ENCODE assay signal across 22 mouse cellular contexts in genomic region chr15:51070538-51070937, GRCm38 (mm10).
DNase-seq lines count a peak whose midpoint lies in the region; ATAC-seq and TF ChIP-seq lines count a peak whose summit lies in the region.
"Had no signal": no experiment of that assay in that cellular context is flagged by ENCODE, and none has a peak within 500 bp of the region (broad histone marks: within the 10 kb centered on the region; RNA-seq: fewer than 3 reads in every experiment).

No protein-coding gene starts in this region.

- ATAC-seq in hindbrain, postnatal 0 days, result 0 out of 2 replicates have a peak, but pooled peaks have one; percentile 12
- ATAC-seq in hindbrain, embryonic 13.5 days (ENCODE audit: low FRiP score), result no peak
- peak; percentile 80 for ATAC-seq in forebrain, embryonic 14.5 days
- ATAC-seq: intestine, postnatal 0 days had no signal

- no peak for TF ChIP-seq POLR2A in brain, embryonic 14.5 days (IDR thresholded peaks at IDR 0.05; ENCODE audit: borderline replicate concordance, extremely low read depth, insufficient read depth, insufficient read length, poor library complexity, severe bottlenecking)

- TF ChIP-seq CTCF in hindbrain, postnatal 0 days (IDR thresholded peaks at IDR 0.05; ENCODE audit: low read depth), result no peak
- TF ChIP-seq CTCF in brain, embryonic 14.5 days (IDR thresholded peaks at IDR 0.05; ENCODE audit: borderline replicate concordance, extremely low read depth, insufficient read depth, insufficient read length), result no peak

- no peak overlapping the region for H3K9ac ChIP-seq in hindbrain, postnatal 0 days (replicated peaks; ENCODE audit: low read length)
- H3K9ac ChIP-seq in hindbrain, embryonic 13.5 days, result no peak overlapping the region
- no peak overlapping the region for H3K9ac ChIP-seq in forebrain, embryonic 14.5 days (ENCODE audit: low read length)
- H3K9ac ChIP-seq: heart, embryonic 12.5 days; liver, embryonic 13.5 days had no signal

- H3K36me3 ChIP-seq in hindbrain, postnatal 0 days (ENCODE audit: insufficient read depth, low read length), result no peaks in the 10 kb centered on the region
- no peaks in the 10 kb centered on the region for H3K36me3 ChIP-seq in hindbrain, embryonic 13.5 days
- no peaks in the 10 kb centered on the region for H3K36me3 ChIP-seq in forebrain, embryonic 14.5 days (ENCODE audit: control insufficient read depth, insufficient read depth, low read length)
- H3K36me3 ChIP-seq: heart, embryonic 12.5 days; liver, embryonic 13.5 days had no signal

- H3K27ac ChIP-seq in hindbrain, postnatal 0 days, result no peak overlapping the region
- no peak overlapping the region for H3K27ac ChIP-seq in hindbrain, embryonic 13.5 days
- H3K27ac ChIP-seq in forebrain, embryonic 14.5 days (ENCODE audit: low read depth, low read length), result no peak overlapping the region
- H3K27ac ChIP-seq: left cerebral cortex, adult 2 months; liver, embryonic 13.5 days had no signal

- no peak overlapping the region for H3K4me3 ChIP-seq in hindbrain, postnatal 0 days (ENCODE audit: low read length)
- no peak overlapping the region for H3K4me3 ChIP-seq in hindbrain, embryonic 13.5 days
- no peak overlapping the region for H3K4me3 ChIP-seq in forebrain, embryonic 14.5 days (ENCODE audit: low read depth, low read length)
- H3K4me3 ChIP-seq: erythroblast, embryonic 14.5 days; heart, embryonic 12.5 days; liver, embryonic 13.5 days; megakaryocyte, embryonic 14.5 days had no signal

- H3K27me3 ChIP-seq in hindbrain, postnatal 0 days (ENCODE audit: insufficient read depth, low read length), result no peaks in the 10 kb centered on the region
- H3K27me3 ChIP-seq in hindbrain, embryonic 13.5 days, result no peaks in the 10 kb centered on the region
- no peaks in the 10 kb centered on the region for H3K27me3 ChIP-seq in forebrain, embryonic 14.5 days (replicated peaks; ENCODE audit: control insufficient read depth, insufficient read depth, low read length)
- H3K27me3 ChIP-seq: heart, embryonic 12.5 days; liver, embryonic 13.5 days; megakaryocyte, embryonic 14.5 days had no signal

- H3K9me3 ChIP-seq in hindbrain, postnatal 0 days (ENCODE audit: low read length), result no peaks in the 10 kb centered on the region
- no peaks in the 10 kb centered on the region for H3K9me3 ChIP-seq in hindbrain, embryonic 13.5 days
- H3K9me3 ChIP-seq in forebrain, embryonic 14.5 days (replicated peaks; ENCODE audit: control insufficient read depth, low read length), result no peaks in the 10 kb centered on the region
- H3K9me3 ChIP-seq: heart, embryonic 12.5 days; liver, embryonic 13.5 days; megakaryocyte, embryonic 14.5 days had no signal

- no peaks in the 10 kb centered on the region for H3K4me1 ChIP-seq in hindbrain, postnatal 0 days (ENCODE audit: insufficient read depth, low read length)
- H3K4me1 ChIP-seq in hindbrain, embryonic 13.5 days (replicated peaks), result no peaks in the 10 kb centered on the region; the same call in 1 of the 2 replicates
- H3K4me1 ChIP-seq in forebrain, embryonic 14.5 days (ENCODE audit: control insufficient read depth, insufficient read depth, low read length), result 0 out of 2 replicates have a peak, but pooled peaks cover 2% of the 10 kb centered on the region
- H3K4me1 ChIP-seq: heart, embryonic 12.5 days; liver, embryonic 13.5 days had no signal

- H3K4me2 ChIP-seq in hindbrain, postnatal 0 days (ENCODE audit: low read depth, low read length), result peak overlapping the region; percentile 30; the same call in 1 of the 2 replicates
- H3K4me2 ChIP-seq in hindbrain, embryonic 13.5 days, result no peak overlapping the region
- H3K4me2 ChIP-seq in forebrain, embryonic 14.5 days (ENCODE audit: low read length), result peak overlapping the region; percentile 20
- H3K4me2 ChIP-seq: heart, embryonic 12.5 days; liver, embryonic 13.5 days had no signal

- DNase-seq in embryo, embryonic 10.5 days (ENCODE audit: low spot score), result peak; percentile 8
- DNase-seq in embryo, embryonic 9.5 days (ENCODE audit: extremely low spot score), result no peak
- DNase-seq in hindbrain, postnatal 0 days (ENCODE audit: low spot score), result peak; percentile 15
- DNase-seq in brain, embryonic 14.5 days (ENCODE audit: low read depth), result peak; percentile 70
- peak; percentile 60 for DNase-seq in forebrain, embryonic 14.5 days (ENCODE audit: low spot score)
- DNase-seq in spleen, postnatal 10 days (ENCODE audit: low spot score in 2 of 2), result no peak
- DNase-seq in neural tube, embryonic 10.5 days (ENCODE audit: extremely low spot score, low spot score), result no peak
- DNase-seq: adrenal gland, postnatal 10 days; cerebellum, adult 8-10 months; gastrocnemius, postnatal 25 days; heart, adult 18-20 months; heart, postnatal 10 days; liver, embryonic 13.5 days; lung, adult 2 months; right cerebral cortex, postnatal 25 days; spleen, adult 18-20 months had no signal

- WGBS in hindbrain, postnatal 0 days, result 27% methylated on average over 10 of the region's 10 CpGs
- WGBS in hindbrain, embryonic 13.5 days, result 48% methylated on average over 10 of the region's 10 CpGs
- WGBS in forebrain, embryonic 14.5 days, result 22% methylated on average over 10 of the region's 10 CpGs

Comparison
In these comparisons a context has a peak if more than half of its experiments do, and no peak if none do; other contexts are left out.
1. DNase-seq: peak in embryo, embryonic 10.5 days (single experiment), hindbrain, postnatal 0 days (single experiment), brain, embryonic 14.5 days (single experiment) and forebrain, embryonic 14.5 days (single experiment); none in embryo, embryonic 9.5 days (single experiment), spleen, postnatal 10 days (0 of 2) and neural tube, embryonic 10.5 days (single experiment).